Mouse (Mus musculus) urinary bladder, postnatal 4 days (tissue): ENCODE results near the gene Esp3.
"Not testable (repeated sequence)": the region's sequence is repeated elsewhere in the genome, so short reads cannot be mapped to it uniquely, and the experiment has no call there.

Experiments used
- DNase-seq, 2 experiments: peaks; one replicate each; pipeline ENCODE4 v3.0.0; 2021 to 2022; ENCODE audit warnings: low spot score in 2 of 2

The Esp3 gene

DNA sequence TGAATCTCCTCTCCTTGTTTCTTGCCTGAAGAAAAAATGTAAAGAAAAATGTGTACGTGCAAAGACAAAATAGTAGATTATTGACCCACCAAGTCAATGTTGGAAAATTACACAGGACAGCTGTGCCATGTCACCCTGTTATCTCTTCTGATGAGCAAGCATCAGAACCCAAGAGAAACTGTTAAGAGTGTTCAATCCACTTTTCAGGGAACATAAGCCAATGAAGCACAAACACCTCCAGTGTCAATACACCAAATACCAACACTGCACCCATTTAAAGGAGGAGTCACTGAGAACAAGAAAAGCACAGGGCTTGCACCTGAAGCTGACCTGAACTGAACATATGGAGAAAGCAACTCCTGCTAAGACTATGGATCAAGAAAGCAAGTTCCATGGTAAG is at the start of gene Esp3:
Gene Esp3 (plus strand): TSS at position 301 of the 400 bp plus-strand sequence.
- not testable (repeated sequence) for DNase-seq

- not testable (repeated sequence) for DNase-seq
Observed at GRCm38 (mm10) chr17:40583906-40584305, 48.0 kb upstream of the Esp3 start.

GRCm38 (mm10) chr17:40591297-40591696 is 40.6 kb upstream of the Esp3 start:
- DNase-seq, result no peak

GRCm38 (mm10) chr17:40598294-40598693 is 33.6 kb upstream of the Esp3 start, which contains the start of gene Esp4:
Gene Esp4, plus strand, starts transcription at chr17:40598594.
- no peak for DNase-seq

DNA sequence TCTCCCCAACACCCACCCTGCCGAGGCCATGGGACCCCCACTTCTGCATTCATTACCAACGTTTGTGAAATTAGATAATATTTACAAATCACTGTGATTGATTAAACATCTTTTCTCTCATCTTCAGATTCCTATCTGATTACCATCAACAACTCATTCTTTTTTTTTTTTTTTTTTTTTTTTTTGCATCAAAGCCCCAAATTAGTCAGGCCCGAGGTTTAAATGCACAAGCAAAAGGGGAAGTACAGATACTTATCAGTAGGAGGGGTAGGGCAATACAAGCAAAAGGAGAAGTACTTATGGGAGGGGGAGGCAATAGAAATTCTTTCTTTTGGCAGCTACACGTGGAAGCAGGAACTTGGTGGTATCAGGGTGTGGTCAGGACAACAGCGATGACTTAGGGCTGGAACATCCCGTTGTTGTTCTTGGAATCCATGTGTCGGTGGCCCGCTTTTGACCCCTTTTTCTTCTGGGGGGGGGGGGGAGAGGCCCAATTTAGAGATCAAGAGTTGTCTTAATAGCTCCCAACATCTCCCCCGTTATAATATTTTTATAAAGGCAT is 30.3 kb downstream of the Esp3 start:
- not testable (repeated sequence) for DNase-seq

DNA sequence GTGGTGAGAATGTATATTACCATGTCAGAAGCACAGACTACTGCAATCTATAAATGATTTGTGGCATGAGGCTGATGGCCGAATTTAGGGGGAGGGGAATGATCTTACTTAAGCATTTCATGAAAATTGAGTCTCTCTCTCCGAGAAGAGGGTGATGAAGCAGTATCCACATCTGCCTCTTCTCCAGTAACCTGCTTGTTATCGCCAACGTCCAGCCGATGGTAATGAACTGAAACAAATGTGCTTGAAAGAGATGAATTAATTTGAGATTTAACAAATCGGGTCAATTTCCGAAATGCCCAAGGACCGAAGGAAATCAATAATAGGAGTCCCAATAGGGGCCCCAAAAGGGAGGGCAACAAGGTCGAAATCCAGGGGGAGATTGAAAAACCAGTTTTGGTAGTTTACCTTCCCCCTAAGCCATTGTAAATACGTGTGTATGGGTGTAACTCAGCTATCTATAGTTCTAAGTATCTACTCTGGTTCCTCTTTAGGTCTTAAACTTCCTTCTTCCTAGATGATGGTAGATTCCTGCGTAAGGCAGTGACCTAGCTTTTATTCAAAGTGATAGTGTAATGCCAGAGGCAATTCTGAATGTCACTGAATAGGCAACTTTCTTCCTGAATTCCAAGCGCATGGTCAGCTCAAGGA is 31.4 kb downstream of the Esp3 start:
- DNase-seq, result not testable (repeated sequence)
